Mouse (Mus musculus): Measurements from ENCODE around the gene Olfr789.

DNA sequence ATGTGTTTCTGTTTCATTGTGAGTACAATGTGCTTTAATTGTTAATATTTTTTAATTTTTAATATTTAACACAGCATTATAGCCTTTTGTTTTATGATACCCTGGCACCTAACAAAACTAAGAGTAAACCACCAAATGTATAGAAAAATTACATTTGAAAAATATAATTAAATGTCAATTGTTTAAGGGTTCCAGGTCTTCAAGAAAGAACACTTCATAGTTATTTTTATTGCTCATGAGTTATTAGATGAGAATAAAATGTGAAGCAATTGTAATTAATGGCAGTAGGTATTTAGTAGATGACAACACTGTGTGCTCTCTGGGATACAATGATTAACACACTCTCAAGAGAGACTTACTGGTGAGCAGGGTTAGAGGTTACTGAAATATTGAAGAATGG lies 13.9 kb upstream of the Olfr789 start, which contains the start of gene Olfr788:
- TF ChIP-seq CTCF (IDR thresholded peaks at IDR 0.05; ENCODE audit: borderline replicate concordance, insufficient read depth, low read length) (no peak), POLR2A (IDR thresholded peaks at IDR 0.05; ENCODE audit: low read depth, low read length) (no peak)

Data from embryonic fibroblast, embryonic 13.5 days (primary cell).